Mouse (Mus musculus) midbrain, embryonic 14.5 days (tissue): ENCODE data around the gene Gm5431. TPM values are rescaled to one million over a fixed set of nuclear protein-coding genes. Genes with fewer than 3 reads are reported as not detected.
"Not testable (repeated sequence)": the region's sequence is repeated elsewhere in the genome, so short reads cannot be mapped to it uniquely, and the experiment has no call there.

Experiments used
- ATAC-seq: fragments of 200-750 bp; cut with Nextera tagmentation; 2 replicates; pipeline ENCODE4 v1.8.0; 2017; ENCODE audit warnings: moderate number of reproducible peaks, moderate library complexity; ENCODE audit not compliant: low FRiP score, low TSS enrichment
- DNase-seq: peaks from one replicate; pipeline ENCODE4 v3.0.0-alpha.2; 2015
- H3K27ac ChIP-seq: fragments of 300-500 bp; sonication (generic); replicated peaks from 2 replicates; pipeline ENCODE4 v1.5.1; 2014; ENCODE audit warnings: mild to moderate bottlenecking, low read depth, low read length, moderate library complexity
- H3K27me3 ChIP-seq: fragments of 300-500 bp; sonication (generic); 2 replicates; pipeline ENCODE4 v1.6.1; 2014; ENCODE audit warnings: low read length, control low read depth, mixed read lengths; ENCODE audit not compliant: control insufficient read depth, insufficient read depth
- H3K36me3 ChIP-seq: fragments of 300-500 bp; sonication (generic); 2 replicates; pipeline ENCODE4 v1.6.1; 2014; ENCODE audit warnings: low read length, control low read depth; ENCODE audit not compliant: control insufficient read depth, insufficient read depth
- H3K4me1 ChIP-seq: fragments of 300-500 bp; sonication (generic); 2 replicates; pipeline ENCODE4 v1.6.1; 2014; ENCODE audit warnings: mild to moderate bottlenecking, antibody characterized with exemption, low read length, control low read depth; ENCODE audit not compliant: control insufficient read depth, insufficient read depth
- H3K4me2 ChIP-seq: fragments of 300-500 bp; sonication (generic); 2 replicates; pipeline ENCODE4 v1.6.1; 2014; ENCODE audit warnings: mild to moderate bottlenecking, low read length, moderate library complexity
- H3K4me3 ChIP-seq: fragments of 300-500 bp; sonication (generic); replicated peaks from 2 replicates; pipeline ENCODE4 v1.5.1; 2014; ENCODE audit warnings: low read depth, low read length
- H3K9ac ChIP-seq: fragments of 300-500 bp; sonication (generic); replicated peaks from 2 replicates; pipeline ENCODE4 v1.6.1; 2014; ENCODE audit warnings: mild to moderate bottlenecking, low read length, moderate library complexity
- H3K9me3 ChIP-seq: fragments of 300-500 bp; sonication (generic); 2 replicates; pipeline ENCODE4 v1.6.1; 2016; ENCODE audit warnings: low read length, control low read depth, mixed read lengths; ENCODE audit not compliant: control insufficient read depth
- WGBS: fragments of 180-500 bp; shearing (Covaris S2); extraction: QIAGEN DNeasy Blood & Tissue Kit; methylation state at CpG from one replicate; pipeline ENCODE4 v1.1.7; 2014; 5-methylcytosine and 5-hydroxymethylcytosine counted together
- polyA plus RNA-seq: library from polyadenylated mRNA; unstranded; fragments of >200 nt; fragmentation: Nextera tagmentation; extraction: Ambion mirVana; gene quantifications from 2 replicates; pipeline ENCODE4 v1.2.1, GENCODE M21; 2014

Gm5431 gene
- polyA plus RNA-seq, 1 experiment from 2014 or later = 0.34 TPM

DNA sequence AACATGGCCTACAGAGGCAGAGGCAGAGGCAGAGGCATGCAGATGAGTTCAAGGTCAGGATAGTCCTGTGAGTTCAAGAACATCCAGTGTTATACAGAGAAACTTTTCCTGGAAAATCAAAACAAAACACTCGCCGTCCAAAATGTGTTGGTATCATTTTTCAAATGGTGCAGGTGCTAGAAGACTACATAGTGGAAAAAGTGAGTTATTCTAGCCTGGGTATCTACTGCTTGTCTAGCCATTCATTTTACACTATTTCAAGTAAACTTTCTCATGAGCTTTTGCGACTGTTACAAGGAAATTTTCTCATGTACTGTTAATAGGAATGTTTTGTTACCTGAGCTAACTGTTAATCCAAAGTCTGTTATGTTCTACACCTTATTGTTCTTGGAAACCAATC is 16.4 kb upstream of the Gm5431 start:
- H3K36me3 ChIP-seq = no peaks in the 10 kb centered on the region
- no peak overlapping the region for H3K4me3 ChIP-seq
- H3K4me1 ChIP-seq = no peaks in the 10 kb centered on the region
- no peaks in the 10 kb centered on the region for H3K9me3 ChIP-seq
- H3K27me3 ChIP-seq = no peaks in the 10 kb centered on the region
- no peak overlapping the region for H3K27ac ChIP-seq
- ATAC-seq (no peak), DNase-seq (no peak)
- H3K4me2 ChIP-seq = no peak overlapping the region
- 89% methylated on average over 3 of the region's 3 CpGs for WGBS
- H3K9ac ChIP-seq = no peak overlapping the region

DNA sequence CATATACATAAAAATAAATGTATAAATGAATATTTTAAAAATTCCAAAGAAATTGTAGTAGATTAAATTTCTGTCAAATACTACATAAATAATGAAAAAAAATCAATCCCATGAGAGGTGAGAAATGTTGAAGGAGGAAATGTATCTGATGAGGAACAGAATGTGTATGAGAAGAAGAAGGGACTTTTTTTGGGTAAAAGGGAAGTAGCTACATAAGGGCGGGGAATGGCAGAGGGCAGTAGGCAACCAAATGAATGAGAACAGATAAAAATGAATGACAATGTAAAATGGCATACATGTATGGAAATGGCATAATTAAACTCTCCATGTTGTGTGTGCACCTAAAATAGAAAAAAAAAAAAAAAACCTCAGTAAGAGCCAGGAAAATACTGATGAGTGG is 11.6 kb upstream of the Gm5431 start:
- 93% methylated on average over 1 of the region's 1 CpGs for WGBS
- H3K27me3 ChIP-seq = no peaks in the 10 kb centered on the region
- no peak for DNase-seq
- H3K9me3 ChIP-seq = no peaks in the 10 kb centered on the region
- ATAC-seq = no peak
- H3K36me3 ChIP-seq = no peaks in the 10 kb centered on the region
- H3K4me2 ChIP-seq = no peak overlapping the region
- H3K27ac ChIP-seq = no peak overlapping the region
- H3K9ac ChIP-seq = no peak overlapping the region
- H3K4me1 ChIP-seq = no peaks in the 10 kb centered on the region
- no peak overlapping the region for H3K4me3 ChIP-seq

DNA sequence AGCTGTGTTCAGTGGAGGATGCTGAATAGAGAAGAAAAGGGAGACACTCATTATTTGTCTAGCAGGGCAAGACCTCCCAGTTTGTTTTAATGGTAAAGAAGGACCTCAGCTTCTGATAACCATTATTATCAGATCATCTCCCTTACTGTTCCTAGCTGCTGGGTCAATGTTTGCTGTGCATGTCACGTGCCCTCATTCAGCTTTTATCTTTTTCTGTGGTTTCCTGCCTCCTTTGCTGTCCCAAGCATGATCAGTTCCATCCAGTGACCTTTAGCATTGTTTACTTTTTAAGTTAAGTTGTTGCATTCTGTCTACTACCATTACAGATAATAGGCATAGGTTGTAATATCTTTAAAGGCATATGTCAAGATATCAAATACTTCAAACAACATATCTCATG is 6.4 kb upstream of the Gm5431 start:
- no peaks in the 10 kb centered on the region for H3K27me3 ChIP-seq
- no peaks in the 10 kb centered on the region for H3K4me1 ChIP-seq
- no peak overlapping the region for H3K9ac ChIP-seq
- H3K27ac ChIP-seq = no peak overlapping the region
- no peak overlapping the region for H3K4me2 ChIP-seq
- DNase-seq = no peak
- no peaks in the 10 kb centered on the region for H3K36me3 ChIP-seq
- ATAC-seq = no peak
- H3K4me3 ChIP-seq = no peak overlapping the region
- 56% methylated on average over 1 of the region's 1 CpGs for WGBS
- no peaks in the 10 kb centered on the region for H3K9me3 ChIP-seq

DNA sequence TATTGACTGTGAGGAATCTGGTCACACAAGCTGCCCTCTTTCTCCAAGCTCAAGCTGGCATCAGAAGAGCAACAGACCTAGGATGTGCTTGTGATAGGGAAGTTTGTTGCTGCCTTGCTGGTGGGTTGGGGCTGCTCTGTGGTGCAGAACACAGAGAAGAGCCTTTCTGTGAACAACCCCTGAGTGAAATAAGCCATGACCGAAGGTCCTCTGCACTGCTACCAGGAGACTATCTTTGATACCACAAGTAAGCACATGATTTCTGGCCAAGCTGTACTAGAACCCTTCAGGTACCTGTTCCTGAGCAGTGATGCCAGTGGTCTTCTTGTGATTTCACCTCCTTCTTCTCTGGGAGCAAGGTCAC is 465 bp downstream of the Gm5431 start:
- not testable (repeated sequence) for H3K9me3 ChIP-seq, H3K4me3 ChIP-seq, H3K4me1 ChIP-seq, H3K9ac ChIP-seq, H3K27me3 ChIP-seq, DNase-seq, H3K27ac ChIP-seq, H3K4me2 ChIP-seq, ATAC-seq, H3K36me3 ChIP-seq
- WGBS = 82% methylated on average over 1 of the region's 1 CpGs

DNA sequence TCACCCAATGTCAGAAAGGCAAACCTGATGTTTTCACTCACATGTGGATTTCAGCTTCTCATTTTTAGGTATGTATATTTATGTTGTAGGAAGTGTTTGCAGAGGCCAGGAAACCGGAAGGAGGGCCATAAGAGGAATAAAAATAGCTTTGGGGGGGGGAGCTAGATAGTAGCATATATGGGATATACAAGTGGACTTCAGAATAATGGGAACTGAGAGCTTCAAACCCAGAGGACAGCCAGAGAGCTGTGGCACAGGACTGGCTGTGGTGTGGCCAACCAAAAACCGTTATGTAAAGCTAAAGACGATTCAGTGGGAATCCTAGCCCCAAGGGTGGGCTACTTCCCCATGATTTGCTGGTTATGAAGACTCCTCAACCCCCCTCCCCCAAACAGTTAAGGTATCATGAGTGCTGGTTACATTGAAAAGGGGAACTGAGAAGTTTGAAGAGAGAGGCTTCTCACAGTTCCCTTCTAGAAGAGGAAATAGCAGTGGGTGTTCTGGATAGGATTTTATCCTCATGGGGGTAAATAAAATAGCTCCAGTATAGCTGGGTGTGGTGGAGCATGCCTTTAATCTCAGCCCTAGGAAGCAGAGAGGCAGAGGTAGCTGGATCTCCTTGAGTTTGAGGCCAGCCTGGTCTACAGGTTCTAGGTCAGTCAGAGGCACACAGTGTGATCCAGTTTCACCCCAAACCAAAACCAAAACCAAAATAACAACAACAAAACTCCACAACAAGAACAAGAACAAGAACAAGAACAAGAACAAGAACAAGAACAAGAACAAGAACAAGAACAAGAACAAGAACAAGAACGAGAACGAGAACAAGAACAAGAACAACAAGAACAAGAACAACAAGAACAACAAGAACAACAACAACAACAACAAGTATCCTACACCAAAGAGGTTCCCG is 1.1 kb downstream of the Gm5431 start:
- 82% methylated on average over 6 of the region's 6 CpGs for WGBS
- DNase-seq, ATAC-seq: not testable (repeated sequence)

DNA sequence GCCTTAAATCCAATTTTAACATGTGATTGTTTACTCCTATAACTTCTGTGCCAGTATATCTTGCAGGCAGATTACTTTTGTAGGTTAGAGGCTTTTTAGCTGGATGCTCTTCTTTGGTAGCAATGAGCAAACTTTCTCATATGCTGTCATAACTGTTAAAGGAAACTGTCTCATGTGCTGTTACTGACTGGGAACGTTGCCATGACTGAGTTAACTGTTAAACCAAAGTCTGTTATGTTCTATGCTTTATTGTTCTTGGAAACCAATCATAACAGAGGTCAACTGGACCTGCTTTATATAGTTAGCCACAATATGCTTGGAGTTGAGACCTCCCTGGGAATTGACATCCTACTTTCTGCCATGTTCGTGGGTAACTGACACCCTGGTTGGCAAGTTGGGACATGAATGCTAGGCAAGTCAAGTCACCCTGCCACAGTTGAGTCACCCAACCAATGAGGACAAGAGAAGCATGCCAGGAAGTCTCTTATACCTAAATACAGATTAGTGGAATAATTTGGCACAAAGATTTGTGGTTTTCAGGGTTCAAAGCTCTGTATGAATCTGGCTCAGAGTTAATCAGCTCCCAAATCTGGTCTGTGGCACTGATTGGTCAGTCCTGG is 3.1 kb downstream of the Gm5431 start:
- Histone ChIP-seq H3K9me3 (no peaks in the 10 kb centered on the region), H3K4me1 (no peaks in the 10 kb centered on the region), H3K36me3 (no peaks in the 10 kb centered on the region), H3K27me3 (no peaks in the 10 kb centered on the region), H3K27ac (no peak overlapping the region), H3K9ac (no peak overlapping the region), H3K4me3 (no peak overlapping the region), H3K4me2 (no peak overlapping the region)
- WGBS = 75% methylated on average over 2 of the region's 2 CpGs
- DNase-seq = no peak
- ATAC-seq = no peak

More for the DNA sequence above, 1.1 kb downstream of the Gm5431 start:
- H3K27me3 ChIP-seq, H3K9ac ChIP-seq, H3K9me3 ChIP-seq, H3K4me3 ChIP-seq, H3K36me3 ChIP-seq, H3K4me2 ChIP-seq, H3K4me1 ChIP-seq, H3K27ac ChIP-seq: not testable (repeated sequence)

DNA sequence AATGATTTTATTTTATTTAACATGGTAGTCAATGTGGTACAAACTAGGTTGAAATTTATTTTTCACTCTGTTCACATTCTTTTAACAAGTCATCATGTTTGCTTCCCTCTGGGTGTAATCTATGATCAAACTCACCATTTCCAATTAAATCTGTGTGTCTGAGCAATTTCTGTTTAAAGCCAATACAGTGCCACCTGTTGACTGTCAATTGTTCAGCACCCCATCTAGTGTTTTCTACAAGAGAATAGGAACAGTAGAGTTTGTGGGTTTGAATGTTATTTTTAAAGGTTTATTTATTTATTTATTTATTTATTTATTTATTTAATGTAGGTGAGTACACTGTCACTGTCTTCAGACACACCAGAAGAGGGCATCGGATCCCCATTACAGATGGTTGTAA is 25.3 kb downstream of the Gm5431 start:
- no peaks in the 10 kb centered on the region for H3K27me3 ChIP-seq
- no peak overlapping the region for H3K27ac ChIP-seq
- ATAC-seq (no peak), DNase-seq (no peak)
- no peak overlapping the region for H3K4me2 ChIP-seq
- no peaks in the 10 kb centered on the region for H3K36me3 ChIP-seq
- 95% methylated on average over 1 of the region's 1 CpGs for WGBS
- H3K4me3 ChIP-seq = no peak overlapping the region
- H3K4me1 ChIP-seq = no peaks in the 10 kb centered on the region
- H3K9me3 ChIP-seq = no peaks in the 10 kb centered on the region
- no peak overlapping the region for H3K9ac ChIP-seq

DNA sequence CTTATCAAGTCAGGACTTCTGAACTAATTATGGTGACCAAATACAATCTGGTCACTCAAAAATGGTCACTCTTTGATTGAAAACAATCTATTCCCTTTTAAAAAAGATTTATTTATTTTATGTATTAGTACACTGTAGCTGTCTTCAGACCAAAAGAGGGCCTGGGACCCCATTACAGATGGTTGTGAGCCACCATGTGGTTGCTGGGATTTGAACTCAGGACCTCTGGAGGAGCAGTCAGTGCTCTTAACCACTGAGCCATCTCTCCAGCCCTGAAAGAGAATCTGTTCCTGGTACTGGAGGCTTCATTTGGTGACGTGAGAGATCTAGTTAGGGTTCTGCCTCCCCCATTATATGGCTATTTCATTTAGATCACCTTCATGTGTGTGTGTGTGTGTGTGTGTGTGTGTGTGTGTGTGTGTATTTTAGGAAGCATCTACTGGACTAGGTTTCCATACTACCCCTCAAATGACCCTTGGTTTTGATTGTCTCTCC is 26.6 kb downstream of the Gm5431 start:
- ATAC-seq, H3K4me2 ChIP-seq, DNase-seq, H3K27me3 ChIP-seq, H3K27ac ChIP-seq, H3K4me1 ChIP-seq, H3K9me3 ChIP-seq, H3K4me3 ChIP-seq, H3K36me3 ChIP-seq, H3K9ac ChIP-seq: not testable (repeated sequence)
- 72% methylated on average over 1 of the region's 1 CpGs for WGBS

DNA sequence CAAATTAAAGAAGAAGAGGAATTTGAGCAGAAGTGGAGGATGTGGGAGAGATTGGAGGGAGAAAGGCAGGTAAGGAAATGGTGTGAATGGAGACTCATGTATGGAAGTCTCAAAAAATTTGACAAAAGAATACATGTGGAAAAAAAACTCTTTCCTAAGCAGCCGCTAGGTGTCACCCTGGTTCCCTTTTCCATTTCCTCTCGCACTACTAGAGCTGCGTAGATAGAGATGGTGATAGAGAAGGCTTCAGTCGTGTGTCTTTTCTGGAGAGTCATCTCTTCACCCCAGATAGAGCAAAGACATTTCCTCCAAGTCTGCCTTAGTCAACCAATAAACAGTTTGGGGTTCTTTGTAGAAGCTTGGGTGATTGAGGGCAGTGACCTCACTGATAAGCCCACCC is 27.5 kb downstream of the Gm5431 start:
- H3K4me3 ChIP-seq = no peak overlapping the region
- WGBS = 2% methylated on average over 4 of the region's 4 CpGs
- DNase-seq (peak; percentile 78), ATAC-seq (no peak)
- H3K27ac ChIP-seq = no peak overlapping the region
- no peak overlapping the region for H3K4me2 ChIP-seq
- H3K27me3 ChIP-seq = no peaks in the 10 kb centered on the region
- H3K9me3 ChIP-seq = no peaks in the 10 kb centered on the region
- no peaks in the 10 kb centered on the region for H3K4me1 ChIP-seq
- no peak overlapping the region for H3K9ac ChIP-seq
- H3K36me3 ChIP-seq = no peaks in the 10 kb centered on the region
